Mouse (Mus musculus) B cell, adult 2 months (primary cell): Measurements from ENCODE around the gene Kcna2.

Experiments used
- DNase-seq, 2 experiments: peaks; one replicate each; pipeline ENCODE4 v3.0.0; 2022

Gene Kcna2

GRCm38 (mm10) chr3:107100811-107101455 lies at the start of gene Kcna2:
TSS of gene Kcna2 (plus strand) at chr3:107101146.
- DNase-seq = no peak

DNA sequence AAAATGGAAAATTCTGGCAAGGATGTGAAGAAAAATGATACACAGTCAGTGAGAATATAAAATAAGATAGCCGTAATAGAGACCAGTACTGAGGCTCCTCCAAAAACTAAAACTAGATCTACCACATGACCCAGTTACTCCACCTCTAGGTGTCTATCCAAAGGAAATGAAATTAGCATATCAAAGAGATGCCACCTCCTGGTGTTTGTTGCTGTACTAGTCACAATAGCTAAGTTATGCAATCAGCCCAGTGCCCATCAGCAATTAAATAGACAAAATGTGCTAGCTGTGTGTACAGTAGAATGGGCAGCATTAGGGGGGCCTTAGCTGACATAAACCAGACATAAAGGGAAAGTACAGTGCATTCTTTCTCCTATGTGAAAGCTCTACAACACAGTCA lies 39.5 kb upstream of the Kcna2 start:
- DNase-seq = no peak

- DNase-seq = no peak
These were observed 38.2 kb upstream of the Kcna2 start for GRCm38 (mm10) chr3:107062771-107063170.

DNA sequence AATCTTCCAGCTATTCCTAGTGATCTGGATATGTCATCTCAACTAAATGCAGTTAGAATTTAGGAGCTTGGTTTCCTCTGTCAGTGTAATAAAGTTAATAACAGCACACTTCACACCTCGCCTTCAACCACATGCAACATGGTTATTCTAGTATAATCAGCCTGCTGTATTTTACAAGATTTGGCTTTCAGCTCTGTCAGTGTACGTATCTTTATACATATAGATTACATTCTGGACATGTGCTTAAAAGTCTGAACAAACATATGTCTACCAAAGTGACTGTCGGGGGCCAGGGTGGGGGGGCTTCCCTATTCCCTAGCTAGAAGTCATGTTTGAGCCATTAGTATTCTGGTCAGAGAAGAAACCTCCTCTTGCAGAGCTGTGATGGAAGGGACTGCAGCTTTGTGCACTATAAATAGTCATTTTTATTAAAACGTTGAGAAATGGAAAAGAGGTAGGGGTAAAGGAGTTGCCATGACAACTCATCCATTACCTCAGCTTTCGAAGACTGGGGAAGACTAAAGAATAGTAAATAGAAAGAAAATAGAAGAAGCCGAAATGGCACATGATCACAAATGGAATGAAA lies 35.3 kb upstream of the Kcna2 start:
- no peak for DNase-seq

DNA sequence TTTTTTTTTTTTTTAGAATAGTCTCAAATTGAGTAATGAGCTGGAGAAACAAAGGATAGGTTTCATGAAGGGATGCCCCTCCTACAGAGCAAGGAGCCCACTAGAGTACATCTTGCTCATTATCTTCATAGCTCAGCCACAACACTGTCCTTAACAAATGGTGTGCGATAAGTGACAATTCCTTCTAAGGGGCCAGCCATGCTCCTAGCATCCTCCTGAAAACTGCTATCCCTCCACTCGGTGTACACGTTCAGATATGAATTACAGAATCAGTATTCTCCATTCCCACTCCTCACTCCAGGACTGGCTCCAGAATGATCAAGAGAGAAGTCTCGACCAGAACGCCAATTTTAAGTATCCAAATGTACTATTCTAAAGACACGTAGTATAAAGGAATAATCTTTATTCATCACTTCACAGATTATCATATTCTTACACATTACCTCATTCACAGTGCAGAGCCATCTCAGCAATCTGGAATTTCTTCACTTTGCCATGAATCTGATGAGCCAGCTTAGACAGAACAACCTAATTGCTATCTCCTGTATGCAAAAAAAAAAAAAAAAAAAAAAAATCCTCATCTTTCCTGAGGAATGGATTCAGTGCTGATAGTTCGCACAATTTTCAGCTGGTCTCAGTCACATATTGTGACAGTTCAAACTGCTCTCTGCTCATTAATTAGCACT lies 34.6 kb upstream of the Kcna2 start:
- no peak for DNase-seq

DNA sequence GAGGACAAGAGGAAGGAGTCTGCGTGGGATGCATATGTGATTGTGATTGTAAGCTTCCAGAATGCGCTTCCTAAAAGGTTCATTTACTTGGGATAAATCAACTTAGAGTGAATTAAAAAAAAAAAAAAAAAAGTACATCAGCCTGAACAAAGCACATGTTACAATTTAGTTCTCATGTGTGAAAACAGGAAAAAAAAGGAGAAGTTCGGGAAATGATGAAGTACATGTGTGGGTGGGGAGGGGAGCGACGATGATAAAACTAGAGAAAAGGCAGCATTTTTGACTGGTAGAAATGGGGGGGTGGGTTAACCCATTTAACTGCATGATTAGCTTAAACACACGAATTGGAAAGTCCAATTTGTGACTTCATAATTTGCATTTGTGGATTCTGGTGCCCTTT lies 33.7 kb upstream of the Kcna2 start:
- no peak for DNase-seq

DNA sequence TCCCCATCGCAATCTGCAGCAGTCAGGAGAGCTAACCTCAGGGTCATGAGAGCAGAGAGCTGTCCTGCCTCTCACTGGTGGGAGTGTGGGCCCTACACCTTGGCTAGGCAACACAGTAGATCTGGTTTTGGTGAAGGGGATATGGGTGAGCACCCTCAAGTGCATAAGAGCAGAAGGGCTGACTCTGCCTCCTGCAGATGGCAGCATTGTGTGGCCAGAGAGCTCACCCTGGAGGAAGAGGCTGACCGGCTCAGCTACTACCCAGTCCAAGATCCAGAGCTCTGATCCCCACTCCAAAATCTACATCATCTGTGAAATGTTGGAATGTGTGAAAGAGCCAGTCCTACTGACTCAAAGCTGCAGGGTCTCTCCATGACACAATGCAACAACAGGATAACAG lies 27.1 kb upstream of the Kcna2 start:
- no peak for DNase-seq

DNA sequence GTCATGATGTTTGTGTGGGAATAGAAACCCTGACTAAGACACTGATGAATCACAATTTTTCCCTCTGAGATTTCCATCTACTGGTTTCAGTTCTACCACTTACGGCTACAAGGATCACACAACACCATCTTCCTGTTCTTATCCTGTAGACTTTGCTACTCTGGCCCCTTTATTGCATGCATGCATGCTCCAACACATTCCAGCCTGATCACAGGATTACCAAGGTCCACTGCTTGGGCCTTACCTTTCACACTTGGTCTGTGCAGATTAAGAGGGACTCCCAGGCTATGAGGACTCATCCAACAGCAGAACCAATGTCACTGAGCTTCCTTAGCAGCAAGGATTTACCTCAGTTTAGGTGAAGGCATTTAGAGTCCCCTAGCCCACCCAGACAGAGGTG lies 25.2 kb upstream of the Kcna2 start:
- DNase-seq = no peak

DNA sequence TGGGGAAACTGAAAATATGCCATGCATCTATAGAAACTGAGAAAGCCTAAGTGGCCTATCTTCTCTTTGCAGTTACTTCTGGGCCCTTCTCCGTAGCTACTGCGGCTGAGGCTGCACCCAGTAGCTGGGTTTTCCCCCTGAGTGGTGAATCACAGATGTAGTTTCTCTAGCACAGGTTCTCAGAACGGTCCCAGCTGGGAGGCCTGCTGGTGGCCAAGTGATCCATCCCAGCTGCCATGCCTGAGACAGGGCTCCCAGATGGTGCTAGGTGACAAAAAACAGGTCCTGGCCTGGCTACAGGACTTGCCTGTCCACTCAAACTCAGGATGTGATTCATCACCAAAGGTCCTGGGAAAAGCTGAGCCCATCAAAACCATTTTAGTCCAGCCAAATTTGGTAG lies 24.3 kb upstream of the Kcna2 start:
- peak; percentile 25 to 37 for DNase-seq

GRCm38 (mm10) chr3:107077101-107077500 lies 23.8 kb upstream of the Kcna2 start:
- DNase-seq = no peak

- no peak for DNase-seq
These were observed 20.1 kb upstream of the Kcna2 start for GRCm38 (mm10) chr3:107080803-107081202.

- DNase-seq = peak in 1 of 2 experiments; percentile 43
These were observed 19.7 kb upstream of the Kcna2 start for GRCm38 (mm10) chr3:107081227-107081626.

DNA sequence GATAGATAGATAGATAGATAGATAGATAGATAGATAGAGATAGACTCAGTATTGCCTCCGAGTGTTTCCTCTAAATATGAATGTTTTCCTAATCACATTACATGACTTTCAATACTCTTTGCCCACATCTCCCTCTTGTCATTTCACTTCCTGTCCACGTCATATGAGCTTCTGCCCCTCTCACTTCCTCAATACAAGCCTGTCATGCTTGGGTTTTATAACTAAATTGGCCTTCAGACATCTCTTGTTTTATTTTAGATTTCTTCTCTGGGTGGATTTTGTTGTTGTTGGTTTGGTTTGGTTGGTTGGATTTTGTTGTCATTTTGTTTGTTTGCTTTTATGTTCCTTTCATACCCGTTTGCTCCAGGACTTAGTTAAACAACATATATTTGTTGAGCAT lies 16.4 kb upstream of the Kcna2 start:
- peak in 1 of 2 experiments; percentile 47 for DNase-seq

- no peak for DNase-seq
These were observed 13.5 kb upstream of the Kcna2 start for GRCm38 (mm10) chr3:107087410-107087809.

GRCm38 (mm10) chr3:107088820-107089219 lies 12.1 kb upstream of the Kcna2 start:
- DNase-seq = no peak

- DNase-seq = no peak
These were observed 11.5 kb upstream of the Kcna2 start for GRCm38 (mm10) chr3:107089475-107089874.

GRCm38 (mm10) chr3:107090001-107090400 lies 10.9 kb upstream of the Kcna2 start:
- DNase-seq = no peak

DNA sequence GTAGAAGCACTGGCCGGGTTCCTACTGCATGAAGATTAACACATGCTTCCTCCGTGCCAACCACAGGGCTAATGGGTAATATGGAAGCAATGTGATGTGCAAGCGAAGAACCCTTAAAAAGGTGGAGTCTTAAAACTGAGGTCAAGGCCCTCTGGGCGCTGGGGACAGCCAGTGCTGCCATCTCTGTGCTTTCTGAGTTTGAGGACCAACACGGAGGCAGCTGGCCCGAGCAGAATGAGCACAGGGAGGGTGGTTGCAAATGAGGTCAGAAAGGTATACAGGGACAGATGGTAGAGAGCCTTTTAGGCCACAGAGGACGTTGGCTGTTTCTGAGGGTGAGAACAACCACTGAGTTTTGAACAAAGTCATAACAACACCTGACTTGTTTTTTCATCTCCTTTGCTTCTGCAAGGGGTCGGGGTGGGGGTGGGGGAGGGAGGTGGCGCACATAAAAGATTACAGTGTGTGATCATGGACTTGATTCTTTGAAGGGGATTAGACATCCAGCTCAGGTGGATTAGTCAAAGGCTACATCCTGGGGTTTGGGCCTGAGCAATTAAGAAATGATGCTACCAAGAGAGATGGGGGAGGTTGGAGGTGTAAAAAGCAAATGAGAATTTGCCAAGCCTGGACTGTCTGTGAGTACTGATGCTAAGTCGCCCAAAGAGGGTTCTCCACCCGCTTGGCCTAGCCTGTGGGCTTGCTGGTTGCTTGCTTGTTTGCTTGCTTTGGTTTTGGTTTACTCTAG lies 10.4 kb upstream of the Kcna2 start:
- no peak for DNase-seq

DNA sequence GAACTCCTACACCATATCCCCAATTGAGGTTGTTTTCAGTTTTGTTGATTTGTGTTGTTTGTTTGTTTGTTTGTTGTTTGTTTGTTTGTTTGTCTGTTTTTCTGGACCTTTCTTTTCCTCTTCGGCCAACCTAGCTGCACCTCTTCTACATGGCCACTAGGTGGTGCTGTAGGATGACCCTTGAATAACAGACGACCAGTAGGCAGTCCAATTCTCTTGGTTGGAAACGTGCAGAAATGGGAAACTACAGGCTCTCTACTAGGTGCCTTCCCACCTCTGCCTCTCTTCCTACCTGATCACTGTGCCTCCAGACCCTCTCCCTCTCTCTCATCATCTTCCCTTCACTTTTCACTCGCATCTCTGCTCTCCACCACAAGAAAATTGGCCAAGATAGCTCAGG lies 6.9 kb upstream of the Kcna2 start:
- DNase-seq = peak; percentile 61 to 65

GRCm38 (mm10) chr3:107096269-107096731 lies 4.6 kb upstream of the Kcna2 start:
- no peak for DNase-seq

GRCm38 (mm10) chr3:107099866-107100265 lies 1.1 kb upstream of the Kcna2 start:
- no peak for DNase-seq

- no peak for DNase-seq
These were observed 475 bp downstream of the Kcna2 start for GRCm38 (mm10) chr3:107101456-107101786.

GRCm38 (mm10) chr3:107101787-107102651 lies 1.1 kb downstream of the Kcna2 start:
- peak in 1 of 2 experiments; percentile 12 for DNase-seq
